Mouse (Mus musculus): ENCODE data around the gene Wfdc17. TPM values are rescaled to one million over a fixed set of nuclear protein-coding genes. Genes with fewer than 3 reads are reported as not detected.

The Wfdc17 gene
- polyA plus RNA-seq (2015; fragmentation: Nextera tagmentation; extraction: Ambion mirVana), result 0.35 and 0.96 TPM in 2 replicates

- ATAC-seq (replicated peaks), result no peak
- Histone ChIP-seq H3K4me3 (no peak within 1 kb of the TSS), H3K27me3 (replicated peaks) (no peaks in the 10 kb centered on the region), H3K27ac (no peak within 1 kb of the TSS), H3K9me3 (no peaks in the 10 kb centered on the region), H3K4me2 (no peak within 1 kb of the TSS), H3K9ac (no peak within 1 kb of the TSS), H3K4me1 (no peaks in the 10 kb centered on the region), H3K36me3 (replicated peaks) (no peaks in the 10 kb centered on the region)
- WGBS, result 64% methylated on average over 1 of the region's 1 CpGs
Observed at GRCm38 (mm10) chr11:83703705-83704104, at the start of gene Wfdc17. Wfdc17 (plus strand) TSS chr11:83703991.

- H3K36me3 ChIP-seq (replicated peaks), result no peaks in the 10 kb centered on the region
- no peak overlapping the region for H3K4me3 ChIP-seq
- no peak overlapping the region for H3K4me2 ChIP-seq
- no peaks in the 10 kb centered on the region for H3K9me3 ChIP-seq
- H3K27ac ChIP-seq, result no peak overlapping the region
- H3K27me3 ChIP-seq (replicated peaks), result no peaks in the 10 kb centered on the region
- no peaks in the 10 kb centered on the region for H3K4me1 ChIP-seq
- no peak overlapping the region for H3K9ac ChIP-seq
- ATAC-seq (replicated peaks), result no peak
- WGBS, result 90% methylated on average over 8 of the region's 8 CpGs
Observed at GRCm38 (mm10) chr11:83654606-83655005, 49.2 kb upstream of the Wfdc17 start.

- H3K9me3 ChIP-seq, result no peaks in the 10 kb centered on the region
- no peak for ATAC-seq (replicated peaks)
- no peaks in the 10 kb centered on the region for H3K27me3 ChIP-seq (replicated peaks)
- 89% methylated on average over 3 of the region's 3 CpGs for whole genome bisulfite sequencing
- no peak overlapping the region for H3K9ac ChIP-seq
- no peak overlapping the region for H3K4me3 ChIP-seq
- H3K27ac ChIP-seq, result no peak overlapping the region
- no peaks in the 10 kb centered on the region for H3K4me1 ChIP-seq
- H3K36me3 ChIP-seq (replicated peaks), result no peaks in the 10 kb centered on the region
- H3K4me2 ChIP-seq, result no peak overlapping the region
Observed at GRCm38 (mm10) chr11:83657508-83657907, 46.3 kb upstream of the Wfdc17 start.

GRCm38 (mm10) chr11:83658797-83659196 lies 45.0 kb upstream of the Wfdc17 start:
- Histone ChIP-seq H3K9ac (no peak overlapping the region), H3K36me3 (replicated peaks) (no peaks in the 10 kb centered on the region), H3K27ac (no peak overlapping the region), H3K4me2 (no peak overlapping the region), H3K9me3 (no peaks in the 10 kb centered on the region), H3K4me3 (no peak overlapping the region), H3K27me3 (replicated peaks) (no peaks in the 10 kb centered on the region), H3K4me1 (no peaks in the 10 kb centered on the region)
- ATAC-seq (replicated peaks), result no peak
- WGBS, result 88% methylated on average over 6 of the region's 6 CpGs

- 83% methylated on average over 6 of the region's 6 CpGs for WGBS
- no peak within 1 kb of the TSS for H3K9ac ChIP-seq
- ATAC-seq (replicated peaks), result no peak
- H3K27me3 ChIP-seq (replicated peaks), result no peaks in the 10 kb centered on the region
- H3K4me2 ChIP-seq, result no peak within 1 kb of the TSS
- no peaks in the 10 kb centered on the region for H3K36me3 ChIP-seq (replicated peaks)
- no peak within 1 kb of the TSS for H3K4me3 ChIP-seq
- no peak within 1 kb of the TSS for H3K27ac ChIP-seq
- no peaks in the 10 kb centered on the region for H3K4me1 ChIP-seq
- H3K9me3 ChIP-seq, result no peaks in the 10 kb centered on the region
Observed at GRCm38 (mm10) chr11:83662204-83662603, 41.6 kb upstream of the Wfdc17 start, which contains the start of gene Ccl4. Ccl4 (plus strand) TSS chr11:83662584.

- Histone ChIP-seq H3K4me1 (no peaks in the 10 kb centered on the region), H3K9me3 (no peaks in the 10 kb centered on the region), H3K36me3 (replicated peaks) (no peaks in the 10 kb centered on the region), H3K4me3 (no peak overlapping the region), H3K9ac (no peak overlapping the region), H3K27me3 (replicated peaks) (no peaks in the 10 kb centered on the region), H3K27ac (no peak overlapping the region), H3K4me2 (no peak overlapping the region)
- ATAC-seq (replicated peaks), result no peak
- 90% methylated on average over 5 of the region's 5 CpGs for WGBS
Observed at GRCm38 (mm10) chr11:83663532-83663931, 40.3 kb upstream of the Wfdc17 start.

- Histone ChIP-seq H3K36me3 (replicated peaks) (no peaks in the 10 kb centered on the region), H3K9me3 (no peaks in the 10 kb centered on the region), H3K27me3 (replicated peaks) (no peaks in the 10 kb centered on the region), H3K27ac (no peak overlapping the region), H3K4me1 (no peaks in the 10 kb centered on the region), H3K4me3 (no peak overlapping the region), H3K4me2 (no peak overlapping the region), H3K9ac (no peak overlapping the region)
- no peak for ATAC-seq (replicated peaks)
Observed at GRCm38 (mm10) chr11:83671743-83672142, 32.0 kb upstream of the Wfdc17 start.

GRCm38 (mm10) chr11:83675665-83676064 lies 28.1 kb upstream of the Wfdc17 start:
- Histone ChIP-seq H3K27ac (no peak overlapping the region), H3K36me3 (replicated peaks) (no peaks in the 10 kb centered on the region), H3K9ac (no peak overlapping the region), H3K4me2 (no peak overlapping the region), H3K27me3 (replicated peaks) (no peaks in the 10 kb centered on the region), H3K9me3 (no peaks in the 10 kb centered on the region), H3K4me1 (no peaks in the 10 kb centered on the region), H3K4me3 (no peak overlapping the region)
- no peak for ATAC-seq (replicated peaks)
- WGBS, result 95% methylated on average over 1 of the region's 1 CpGs

GRCm38 (mm10) chr11:83689918-83690317 lies 13.9 kb upstream of the Wfdc17 start:
- no peak for ATAC-seq (replicated peaks)
- WGBS, result 84% methylated on average over 1 of the region's 1 CpGs

GRCm38 (mm10) chr11:83692008-83692407 lies 11.8 kb upstream of the Wfdc17 start:
- no peak for ATAC-seq (replicated peaks)
- H3K27me3 ChIP-seq (replicated peaks), result no peaks in the 10 kb centered on the region
- H3K9ac ChIP-seq, result no peak overlapping the region
- no peak overlapping the region for H3K4me2 ChIP-seq
- H3K9me3 ChIP-seq, result no peaks in the 10 kb centered on the region
- no peak overlapping the region for H3K27ac ChIP-seq
- 69% methylated on average over 1 of the region's 1 CpGs for WGBS
- H3K4me1 ChIP-seq, result no peaks in the 10 kb centered on the region
- no peak overlapping the region for H3K4me3 ChIP-seq
- no peaks in the 10 kb centered on the region for H3K36me3 ChIP-seq (replicated peaks)

More at GRCm38 (mm10) chr11:83689918-83690317, 13.9 kb upstream of the Wfdc17 start:
- Histone ChIP-seq H3K27me3 (replicated peaks) (no peaks in the 10 kb centered on the region), H3K4me2 (no peak overlapping the region), H3K9ac (no peak overlapping the region), H3K4me3 (no peak overlapping the region), H3K27ac (no peak overlapping the region), H3K4me1 (no peaks in the 10 kb centered on the region), H3K9me3 (no peaks in the 10 kb centered on the region), H3K36me3 (replicated peaks) (no peaks in the 10 kb centered on the region)

- ATAC-seq (replicated peaks), result no peak
- 69% methylated on average over 4 of the region's 4 CpGs for WGBS
- Histone ChIP-seq H3K27me3 (replicated peaks) (no peaks in the 10 kb centered on the region), H3K9me3 (no peaks in the 10 kb centered on the region), H3K4me3 (no peak within 1 kb of the TSS), H3K36me3 (replicated peaks) (no peaks in the 10 kb centered on the region), H3K4me1 (no peaks in the 10 kb centered on the region), H3K27ac (no peak within 1 kb of the TSS), H3K4me2 (no peak within 1 kb of the TSS), H3K9ac (no peak within 1 kb of the TSS)
Observed at GRCm38 (mm10) chr11:83708715-83709114, 4.9 kb downstream of the Wfdc17 start, which contains the start of gene Wfdc18. Wfdc18 (plus strand) TSS chr11:83709015.

GRCm38 (mm10) chr11:83709683-83710082 lies 5.9 kb downstream of the Wfdc17 start:
- H3K36me3 ChIP-seq (replicated peaks), result no peaks in the 10 kb centered on the region
- 94% methylated on average over 5 of the region's 5 CpGs for WGBS
- no peak overlapping the region for H3K4me3 ChIP-seq
- no peak overlapping the region for H3K4me2 ChIP-seq
- no peaks in the 10 kb centered on the region for H3K27me3 ChIP-seq (replicated peaks)
- no peak for ATAC-seq (replicated peaks)
- no peaks in the 10 kb centered on the region for H3K9me3 ChIP-seq
- H3K4me1 ChIP-seq, result no peaks in the 10 kb centered on the region
- H3K27ac ChIP-seq, result no peak overlapping the region
- H3K9ac ChIP-seq, result no peak overlapping the region

- Histone ChIP-seq H3K9me3 (no peaks in the 10 kb centered on the region), H3K27me3 (replicated peaks) (no peaks in the 10 kb centered on the region), H3K27ac (no peak overlapping the region), H3K4me2 (no peak overlapping the region), H3K4me3 (no peak overlapping the region), H3K4me1 (no peaks in the 10 kb centered on the region), H3K36me3 (replicated peaks) (no peaks in the 10 kb centered on the region), H3K9ac (no peak overlapping the region)
- WGBS, result 78% methylated on average over 1 of the region's 1 CpGs
- no peak for ATAC-seq (replicated peaks)
Observed at GRCm38 (mm10) chr11:83712671-83713070, 8.9 kb downstream of the Wfdc17 start.

Data from midbrain, embryonic 15.5 days (tissue).